Mouse (Mus musculus): Measurements from ENCODE around the gene Hlcs. TPM values are rescaled to one million over a fixed set of nuclear protein-coding genes. Genes with fewer than 3 reads are reported as not detected.

Gene Hlcs
- polyA plus RNA-seq, 1 experiment from 2014 or later, result 8.4 TPM

DNA sequence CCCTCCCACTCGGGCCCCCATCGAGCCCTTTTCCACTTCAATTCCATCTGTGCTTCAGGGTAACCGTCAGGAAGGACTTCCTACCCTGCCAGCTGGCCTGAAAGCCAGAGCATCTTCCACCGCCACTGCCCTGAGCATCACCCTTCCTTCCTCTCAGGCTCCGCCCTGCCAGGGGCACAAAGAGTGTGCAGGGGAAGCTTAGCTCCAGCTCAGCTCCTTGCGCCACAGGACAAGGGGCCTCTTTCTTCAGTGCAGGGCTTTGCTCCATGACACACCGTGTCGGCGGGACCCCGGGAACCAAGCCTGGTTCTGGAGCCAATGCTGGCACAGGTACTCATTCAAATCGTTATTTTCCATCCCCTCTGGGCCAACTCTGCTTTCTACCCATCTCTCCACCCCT is 165.2 kb downstream of the Hlcs start:
- DNase-seq (ENCODE audit: low spot score) (no peak), ATAC-seq (ENCODE audit: insufficient number of reproducible peaks, low FRiP score, low TSS enrichment, low read depth) (no peak)
- H3K9me3 ChIP-seq (ENCODE audit: control insufficient read depth, low read length), result no peaks in the 10 kb centered on the region
- H3K36me3 ChIP-seq (ENCODE audit: control insufficient read depth, insufficient read depth, low read length), result no peaks in the 10 kb centered on the region
- 45% methylated on average over 11 of the region's 11 CpGs for WGBS
- no peak overlapping the region for H3K4me3 ChIP-seq (ENCODE audit: low read depth, low read length)
- peaks cover 26% of the 10 kb centered on the region for H3K4me1 ChIP-seq (ENCODE audit: control insufficient read depth, insufficient read depth, low read length)
- peaks cover 2% of the 10 kb centered on the region; the same call in 1 of the 2 replicates for H3K27me3 ChIP-seq (ENCODE audit: control insufficient read depth, insufficient read depth, low read length)
- no peak overlapping the region for H3K9ac ChIP-seq (ENCODE audit: low read length)
- H3K27ac ChIP-seq (replicated peaks; ENCODE audit: low read depth, low read length), result no peak overlapping the region
- H3K4me2 ChIP-seq (ENCODE audit: low read depth, severe bottlenecking), result no peak overlapping the region

GRCm38 (mm10) chr16:94143325-94143724 is 170.0 kb downstream of the Hlcs start:
- Histone ChIP-seq H3K27ac (replicated peaks; ENCODE audit: low read depth, low read length) (no peak overlapping the region), H3K36me3 (ENCODE audit: control insufficient read depth, insufficient read depth, low read length) (no peaks in the 10 kb centered on the region), H3K4me2 (ENCODE audit: low read depth, severe bottlenecking) (no peak overlapping the region), H3K27me3 (ENCODE audit: control insufficient read depth, insufficient read depth, low read length) (peaks cover 2% of the 10 kb centered on the region; the same call in 1 of the 2 replicates), H3K4me1 (ENCODE audit: control insufficient read depth, insufficient read depth, low read length) (peaks cover 19% of the 10 kb centered on the region), H3K9ac (ENCODE audit: low read length) (no peak overlapping the region), H3K9me3 (ENCODE audit: control insufficient read depth, low read length) (no peaks in the 10 kb centered on the region), H3K4me3 (ENCODE audit: low read depth, low read length) (no peak overlapping the region)
- DNase-seq (ENCODE audit: low spot score) (peak; percentile 51), ATAC-seq (ENCODE audit: insufficient number of reproducible peaks, low FRiP score, low TSS enrichment, low read depth) (peak; percentile 31; the same call in 1 of the 2 replicates)
- WGBS, result 10% methylated on average over 10 of the region's 10 CpGs

GRCm38 (mm10) chr16:94140746-94141145 is 172.6 kb downstream of the Hlcs start:
- no peak overlapping the region for H3K4me2 ChIP-seq (ENCODE audit: low read depth, severe bottlenecking)
- H3K27me3 ChIP-seq (ENCODE audit: control insufficient read depth, insufficient read depth, low read length), result no peaks in the 10 kb centered on the region
- H3K9me3 ChIP-seq (ENCODE audit: control insufficient read depth, low read length), result no peaks in the 10 kb centered on the region
- no peak overlapping the region for H3K9ac ChIP-seq (ENCODE audit: low read length)
- no peak overlapping the region for H3K4me3 ChIP-seq (ENCODE audit: low read depth, low read length)
- H3K4me1 ChIP-seq (ENCODE audit: control insufficient read depth, insufficient read depth, low read length), result peaks cover 15% of the 10 kb centered on the region
- WGBS, result 53% methylated on average over 10 of the region's 10 CpGs
- DNase-seq (ENCODE audit: low spot score) (no peak), ATAC-seq (ENCODE audit: insufficient number of reproducible peaks, low FRiP score, low TSS enrichment, low read depth) (no peak)
- no peak overlapping the region for H3K27ac ChIP-seq (replicated peaks; ENCODE audit: low read depth, low read length)
- H3K36me3 ChIP-seq (ENCODE audit: control insufficient read depth, insufficient read depth, low read length), result no peaks in the 10 kb centered on the region

GRCm38 (mm10) chr16:94134218-94134617 is 179.2 kb downstream of the Hlcs start:
- Histone ChIP-seq H3K9me3 (ENCODE audit: control insufficient read depth, low read length) (no peaks in the 10 kb centered on the region), H3K27ac (replicated peaks; ENCODE audit: low read depth, low read length) (no peak overlapping the region), H3K4me2 (ENCODE audit: low read depth, severe bottlenecking) (no peak overlapping the region), H3K27me3 (ENCODE audit: control insufficient read depth, insufficient read depth, low read length) (no peaks in the 10 kb centered on the region), H3K9ac (ENCODE audit: low read length) (no peak overlapping the region), H3K4me1 (ENCODE audit: control insufficient read depth, insufficient read depth, low read length) (no peaks in the 10 kb centered on the region), H3K4me3 (ENCODE audit: low read depth, low read length) (no peak overlapping the region), H3K36me3 (ENCODE audit: control insufficient read depth, insufficient read depth, low read length) (no peaks in the 10 kb centered on the region)
- 68% methylated on average over 10 of the region's 10 CpGs for WGBS
- ATAC-seq (ENCODE audit: insufficient number of reproducible peaks, low FRiP score, low TSS enrichment, low read depth) (no peak), DNase-seq (ENCODE audit: low spot score) (no peak)

- H3K4me2 ChIP-seq (ENCODE audit: low read depth, severe bottlenecking), result no peak overlapping the region
- WGBS, result 64% methylated on average over 2 of the region's 2 CpGs
- peaks cover 32% of the 10 kb centered on the region for H3K27me3 ChIP-seq (ENCODE audit: control insufficient read depth, insufficient read depth, low read length)
- no peaks in the 10 kb centered on the region for H3K36me3 ChIP-seq (ENCODE audit: control insufficient read depth, insufficient read depth, low read length)
- ATAC-seq (ENCODE audit: insufficient number of reproducible peaks, low FRiP score, low TSS enrichment, low read depth) (no peak), DNase-seq (ENCODE audit: low spot score) (no peak)
- H3K27ac ChIP-seq (replicated peaks; ENCODE audit: low read depth, low read length), result no peak overlapping the region
- no peak overlapping the region for H3K4me3 ChIP-seq (ENCODE audit: low read depth, low read length)
- H3K4me1 ChIP-seq (ENCODE audit: control insufficient read depth, insufficient read depth, low read length), result peaks cover 8% of the 10 kb centered on the region; the same call in 1 of the 2 replicates
- no peak overlapping the region for H3K9ac ChIP-seq (ENCODE audit: low read length)
- no peaks in the 10 kb centered on the region for H3K9me3 ChIP-seq (ENCODE audit: control insufficient read depth, low read length)
Observed at GRCm38 (mm10) chr16:94128236-94128835, 185.0 kb downstream of the Hlcs start.

DNA sequence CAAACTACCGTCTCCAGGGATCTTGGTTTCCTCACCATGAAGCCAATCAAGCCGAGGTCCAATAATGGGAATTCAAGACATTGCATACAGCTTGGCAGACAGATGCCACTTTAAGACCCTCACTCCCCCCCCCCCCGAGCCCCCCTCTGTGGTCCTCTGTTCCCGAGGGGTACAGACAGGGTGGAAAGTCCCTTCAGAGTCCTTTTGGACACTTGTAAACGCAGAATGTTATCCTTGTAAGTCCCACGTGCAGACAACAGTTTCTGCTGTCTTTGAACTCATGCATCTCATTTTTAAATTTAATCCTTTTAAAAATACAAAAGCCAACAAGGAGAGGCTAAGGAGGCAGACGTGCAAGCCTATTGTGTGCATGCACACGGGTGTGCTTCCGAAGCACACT is 187.2 kb downstream of the Hlcs start:
- WGBS, result 44% methylated on average over 9 of the region's 9 CpGs

DNA sequence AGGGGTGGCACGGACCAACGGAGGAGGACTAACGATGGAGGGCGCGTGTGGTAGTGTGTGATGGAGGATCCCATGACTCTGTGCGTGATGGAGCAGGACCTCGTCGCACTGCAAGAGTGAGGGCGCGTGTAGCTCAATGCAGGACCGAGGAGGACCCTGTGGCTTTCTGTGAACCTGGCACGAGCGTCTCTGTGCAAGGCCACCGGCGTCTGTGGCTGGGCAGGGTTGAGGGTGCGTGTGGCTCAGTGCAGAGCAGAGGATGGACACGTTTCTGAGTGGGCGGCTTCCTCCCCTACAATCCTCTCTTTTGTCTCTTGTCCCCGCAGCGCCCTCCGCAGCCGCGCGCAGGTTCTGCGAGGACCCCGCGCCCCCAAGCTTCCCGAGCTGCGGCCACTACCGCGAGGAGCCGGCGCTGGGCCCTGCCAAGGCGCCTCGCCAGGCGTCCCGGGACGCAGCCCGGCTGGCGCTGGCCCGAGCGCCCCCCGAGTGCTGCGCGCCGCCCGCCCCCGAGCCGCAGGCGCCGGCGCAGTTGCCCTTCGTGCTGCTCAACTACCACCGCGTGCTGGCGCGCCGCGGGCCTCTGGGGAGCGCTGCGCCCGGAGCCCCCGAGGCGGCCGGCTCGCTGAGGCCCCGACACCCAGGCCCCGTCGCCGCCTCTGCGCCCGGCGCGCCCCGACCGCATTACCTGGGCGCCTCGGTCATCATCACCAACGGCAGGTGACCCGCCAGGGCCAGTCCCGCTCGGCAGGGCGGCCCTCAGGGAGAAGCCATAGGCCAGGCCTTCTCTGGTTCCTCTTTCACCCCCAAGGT is 188.0 kb downstream of the Hlcs start:
- Histone ChIP-seq H3K9me3 (ENCODE audit: control insufficient read depth, low read length) (no peaks in the 10 kb centered on the region), H3K27me3 (ENCODE audit: control insufficient read depth, insufficient read depth, low read length) (peaks cover 56% of the 10 kb centered on the region), H3K4me2 (ENCODE audit: low read depth, severe bottlenecking) (peak overlapping the region; percentile 97), H3K36me3 (ENCODE audit: control insufficient read depth, insufficient read depth, low read length) (no peaks in the 10 kb centered on the region), H3K4me3 (ENCODE audit: low read depth, low read length) (peak overlapping the region; percentile 35), H3K9ac (ENCODE audit: low read length) (peak overlapping the region; percentile 62), H3K27ac (replicated peaks; ENCODE audit: low read depth, low read length) (no peak overlapping the region), H3K4me1 (ENCODE audit: control insufficient read depth, insufficient read depth, low read length) (peaks cover 13% of the 10 kb centered on the region; the same call in 1 of the 2 replicates)
- DNase-seq (ENCODE audit: low spot score), result peak; percentile 62
- peak; percentile 29; the same call in 1 of the 2 replicates for ATAC-seq (ENCODE audit: insufficient number of reproducible peaks, low FRiP score, low TSS enrichment, low read depth)
- 2% methylated on average over 83 of the region's 83 CpGs for WGBS

More for the DNA sequence above, 187.2 kb downstream of the Hlcs start:
- Histone ChIP-seq H3K9ac (ENCODE audit: low read length) (no peak overlapping the region), H3K27me3 (ENCODE audit: control insufficient read depth, insufficient read depth, low read length) (peaks cover 53% of the 10 kb centered on the region), H3K4me1 (ENCODE audit: control insufficient read depth, insufficient read depth, low read length) (peaks cover 11% of the 10 kb centered on the region; the same call in 1 of the 2 replicates), H3K9me3 (ENCODE audit: control insufficient read depth, low read length) (no peaks in the 10 kb centered on the region), H3K4me2 (ENCODE audit: low read depth, severe bottlenecking) (no peak overlapping the region), H3K4me3 (ENCODE audit: low read depth, low read length) (no peak overlapping the region), H3K36me3 (ENCODE audit: control insufficient read depth, insufficient read depth, low read length) (no peaks in the 10 kb centered on the region), H3K27ac (replicated peaks; ENCODE audit: low read depth, low read length) (no peak overlapping the region)
- ATAC-seq (ENCODE audit: insufficient number of reproducible peaks, low FRiP score, low TSS enrichment, low read depth), result no peak
- DNase-seq (ENCODE audit: low spot score), result no peak

GRCm38 (mm10) chr16:94123247-94123646 is 190.1 kb downstream of the Hlcs start:
- Histone ChIP-seq H3K36me3 (ENCODE audit: control insufficient read depth, insufficient read depth, low read length) (no peaks in the 10 kb centered on the region), H3K4me3 (ENCODE audit: low read depth, low read length) (no peak overlapping the region), H3K9me3 (ENCODE audit: control insufficient read depth, low read length) (no peaks in the 10 kb centered on the region), H3K4me1 (ENCODE audit: control insufficient read depth, insufficient read depth, low read length) (peaks cover 15% of the 10 kb centered on the region; the same call in 1 of the 2 replicates), H3K9ac (ENCODE audit: low read length) (no peak overlapping the region), H3K27me3 (ENCODE audit: control insufficient read depth, insufficient read depth, low read length) (peaks cover 56% of the 10 kb centered on the region), H3K27ac (replicated peaks; ENCODE audit: low read depth, low read length) (no peak overlapping the region), H3K4me2 (ENCODE audit: low read depth, severe bottlenecking) (no peak overlapping the region)
- WGBS, result 89% methylated on average over 11 of the region's 11 CpGs
- DNase-seq (ENCODE audit: low spot score) (no peak), ATAC-seq (ENCODE audit: insufficient number of reproducible peaks, low FRiP score, low TSS enrichment, low read depth) (no peak)
